Mouse (Mus musculus) liver, embryonic 13.5 days (tissue): Measurements from ENCODE around the gene Ostf1. TPM values are rescaled to one million over a fixed set of nuclear protein-coding genes. Genes with fewer than 3 reads are reported as not detected.
"Not testable (repeated sequence)": the region's sequence is repeated elsewhere in the genome, so short reads cannot be mapped to it uniquely, and the experiment has no call there.

Experiments
- ATAC-seq: fragments of 200-750 bp; cut with Nextera tagmentation; 2 replicates; pipeline ENCODE4 v1.8.0; 2017; ENCODE audit warnings: low read depth, mild to moderate bottlenecking, moderate number of reproducible peaks, moderate library complexity
- DNase-seq: peaks from one replicate; pipeline ENCODE4 v3.0.0; 2022
- H3K27ac ChIP-seq: fragments of 300-500 bp; sonication (generic); 2 replicates; pipeline ENCODE4 v1.5.1; 2015; ENCODE audit warnings: moderate library complexity, mild to moderate bottlenecking, inconsistent platforms
- H3K27me3 ChIP-seq: fragments of 300-500 bp; sonication (generic); 2 replicates; pipeline ENCODE4 v1.6.1; 2015; ENCODE audit warnings: mild to moderate bottlenecking, inconsistent platforms
- H3K36me3 ChIP-seq: fragments of 300-500 bp; sonication (generic); 2 replicates; pipeline ENCODE4 v1.6.1; 2015; ENCODE audit warnings: mild to moderate bottlenecking, inconsistent platforms
- H3K4me1 ChIP-seq: fragments of 300-500 bp; sonication (generic); replicated peaks from 2 replicates; pipeline ENCODE4 v1.6.1; 2015; ENCODE audit warnings: inconsistent platforms
- H3K4me2 ChIP-seq: fragments of 300-500 bp; sonication (generic); 2 replicates; pipeline ENCODE4 v1.6.1; 2015; ENCODE audit warnings: inconsistent platforms, mild to moderate bottlenecking, moderate library complexity
- H3K4me3 ChIP-seq: fragments of 300-500 bp; sonication (generic); replicated peaks from 2 replicates; pipeline ENCODE4 v1.5.1; 2015; ENCODE audit warnings: mild to moderate bottlenecking, inconsistent platforms
- H3K9ac ChIP-seq: fragments of 300-500 bp; sonication (generic); 2 replicates; pipeline ENCODE4 v1.6.1; 2015; ENCODE audit warnings: mild to moderate bottlenecking, inconsistent platforms
- H3K9me3 ChIP-seq: fragments of 300-500 bp; sonication (generic); replicated peaks from 2 replicates; pipeline ENCODE4 v1.6.1; 2016; ENCODE audit warnings: inconsistent platforms
- WGBS: fragments of 180-500 bp; shearing (Covaris S2); methylation state at CpG from one replicate; pipeline ENCODE4 v1.1.7; 2015; ENCODE audit not compliant: insufficient replicate concordance; 5-methylcytosine and 5-hydroxymethylcytosine counted together
- polyA plus RNA-seq: library from polyadenylated mRNA; unstranded; fragments of >200 nt; fragmentation: Nextera tagmentation; extraction: Ambion mirVana; gene quantifications from 2 replicates; pipeline ENCODE4 v1.2.1, GENCODE M21; 2015

Gene Ostf1
- polyA plus RNA-seq, 1 experiment from 2014 or later: 63.7 TPM

DNA sequence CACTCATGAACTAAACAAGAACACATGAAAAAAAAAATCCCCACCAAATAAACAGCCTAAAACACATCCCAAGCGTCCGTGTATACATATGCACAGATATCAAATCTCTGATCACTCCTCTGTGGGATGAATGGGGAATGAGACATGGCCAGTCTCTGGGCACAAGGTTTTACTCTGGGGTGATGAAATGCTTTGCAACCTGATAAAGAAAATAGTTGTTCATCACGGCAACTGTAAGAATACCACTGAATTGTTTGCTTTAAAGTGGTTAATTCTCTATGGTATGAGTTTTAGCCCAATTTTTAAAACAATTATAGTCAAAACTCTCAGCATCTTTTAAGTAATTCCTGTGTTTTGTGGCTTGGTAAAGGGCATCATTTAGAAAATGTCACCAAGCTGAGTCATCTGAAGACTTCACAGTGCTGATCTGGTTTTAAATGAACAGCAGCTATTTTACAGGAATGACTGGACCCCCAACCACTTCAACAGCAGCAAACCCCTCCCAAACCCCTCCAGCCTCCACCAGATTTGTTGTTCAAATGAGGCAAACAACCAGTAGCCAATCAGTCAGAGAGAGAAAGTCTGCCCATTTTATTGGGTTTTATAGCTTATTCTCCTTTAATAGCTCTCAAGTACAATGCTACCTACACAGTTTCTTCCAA lies 33.2 kb downstream of the Ostf1 start:
- DNase-seq: no peak
- Histone ChIP-seq H3K27ac (no peak overlapping the region), H3K9ac (no peak overlapping the region), H3K9me3 (no peaks in the 10 kb centered on the region), H3K4me3 (no peak overlapping the region), H3K4me2 (no peak overlapping the region), H3K4me1 (0 out of 2 replicates have a peak, but pooled peaks cover 9% of the 10 kb centered on the region), H3K27me3 (no peaks in the 10 kb centered on the region), H3K36me3 (peaks cover 10% of the 10 kb centered on the region; the same call in 1 of the 2 replicates)
- WGBS: 72% methylated on average over 3 of the region's 3 CpGs
- ATAC-seq: no peak

DNA sequence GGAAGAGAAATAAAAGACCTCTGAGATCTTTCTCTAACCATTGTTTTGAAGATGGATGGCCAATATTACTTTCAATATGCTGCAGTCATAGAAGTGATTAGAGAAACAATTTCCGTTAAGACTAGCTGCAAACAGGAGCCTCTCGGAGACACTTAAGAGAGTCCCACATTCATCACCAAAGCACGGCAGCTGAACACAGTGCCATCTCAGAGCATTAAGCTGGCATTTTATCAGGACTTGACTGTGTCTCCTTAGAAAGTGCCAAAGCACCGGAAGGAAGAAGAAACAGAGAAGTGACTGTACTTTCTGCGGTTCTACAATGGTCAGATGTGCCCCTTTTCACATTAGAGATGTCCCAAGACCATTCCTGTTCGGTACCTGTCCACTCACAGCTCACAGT lies 33.9 kb downstream of the Ostf1 start:
- ATAC-seq (no peak), DNase-seq (no peak)
- no peak overlapping the region for H3K27ac ChIP-seq
- H3K27me3 ChIP-seq: no peaks in the 10 kb centered on the region
- peaks cover 6% of the 10 kb centered on the region; the same call in 1 of the 2 replicates for H3K36me3 ChIP-seq
- H3K4me1 ChIP-seq: 0 out of 2 replicates have a peak, but pooled peaks cover 7% of the 10 kb centered on the region
- WGBS: 71% methylated on average over 6 of the region's 6 CpGs
- no peak overlapping the region for H3K4me2 ChIP-seq
- no peak overlapping the region for H3K4me3 ChIP-seq
- no peaks in the 10 kb centered on the region for H3K9me3 ChIP-seq
- no peak overlapping the region for H3K9ac ChIP-seq

DNA sequence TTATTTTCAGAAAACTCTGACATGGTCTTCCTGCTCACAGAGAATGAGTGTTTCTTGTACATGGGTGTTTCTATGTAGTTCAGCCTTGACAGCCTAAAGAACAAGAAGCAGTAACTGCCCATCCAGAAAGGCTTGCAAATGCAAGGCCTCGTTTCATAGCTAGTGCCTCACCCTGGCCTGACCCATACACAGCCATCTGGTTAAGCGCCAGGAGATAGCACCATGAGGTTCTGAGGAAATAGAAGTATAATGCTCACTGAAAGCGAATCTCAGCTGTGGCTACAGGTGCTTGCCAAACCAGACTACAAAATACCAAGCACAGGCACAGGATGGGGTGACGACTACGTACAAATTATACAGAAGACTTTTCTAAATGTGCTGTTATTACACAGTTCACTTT lies 34.7 kb downstream of the Ostf1 start:
- Histone ChIP-seq H3K4me2 (no peak overlapping the region), H3K9ac (no peak overlapping the region), H3K4me3 (no peak overlapping the region), H3K4me1 (0 out of 2 replicates have a peak, but pooled peaks cover 7% of the 10 kb centered on the region), H3K27ac (no peak overlapping the region), H3K36me3 (peaks cover 3% of the 10 kb centered on the region; the same call in 1 of the 2 replicates), H3K27me3 (no peaks in the 10 kb centered on the region), H3K9me3 (no peaks in the 10 kb centered on the region)
- 80% methylated on average over 5 of the region's 5 CpGs for WGBS
- ATAC-seq (no peak), DNase-seq (no peak)

DNA sequence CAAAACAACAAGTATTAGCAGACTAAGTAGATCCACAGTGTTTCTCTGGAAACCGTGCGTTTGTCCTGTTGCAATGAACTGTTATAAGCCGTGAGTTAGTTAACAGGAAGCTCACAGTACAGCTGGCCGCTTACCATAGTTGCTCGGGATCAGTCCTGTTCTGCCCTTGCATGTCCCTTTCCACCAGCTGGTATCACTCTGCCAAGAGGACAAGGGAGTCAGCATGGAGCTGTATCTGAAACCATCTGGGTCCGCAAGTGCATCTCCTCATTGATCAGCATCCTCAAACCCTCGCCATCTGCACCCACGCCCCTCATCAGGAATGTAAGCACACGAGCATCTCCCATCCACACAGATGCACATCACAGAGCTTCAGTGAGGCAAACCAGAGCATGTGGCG lies 37.9 kb downstream of the Ostf1 start:
- no peak for ATAC-seq
- no peak overlapping the region for H3K4me3 ChIP-seq
- 73% methylated on average over 10 of the region's 10 CpGs for WGBS

DNA sequence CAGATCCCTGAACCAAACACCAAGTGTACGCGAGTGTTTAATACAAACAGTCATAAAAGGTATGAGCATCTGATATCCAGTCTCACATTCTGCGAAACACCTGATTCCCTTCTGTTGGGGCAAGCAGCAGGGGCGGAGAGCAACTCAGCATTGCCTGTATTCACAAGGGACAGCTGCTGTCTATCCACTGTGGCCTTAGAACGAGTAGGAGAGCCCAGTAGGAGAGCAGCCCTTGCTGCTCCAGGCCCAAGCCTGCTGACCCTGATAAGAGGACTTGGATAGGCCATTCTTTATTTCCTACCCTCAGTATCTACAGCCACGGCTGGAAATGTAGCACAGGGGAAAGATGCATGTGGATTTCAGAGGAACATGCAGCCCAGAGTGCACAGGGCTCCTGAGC lies 38.7 kb downstream of the Ostf1 start:
- no peak for ATAC-seq
- H3K4me2 ChIP-seq: no peak overlapping the region
- H3K27ac ChIP-seq: no peak overlapping the region
- WGBS: 69% methylated on average over 6 of the region's 6 CpGs
- H3K9ac ChIP-seq: no peak overlapping the region
- H3K4me3 ChIP-seq: no peak overlapping the region
- H3K9me3 ChIP-seq: no peaks in the 10 kb centered on the region
- no peak for DNase-seq
- H3K27me3 ChIP-seq: no peaks in the 10 kb centered on the region
- H3K4me1 ChIP-seq: 0 out of 2 replicates have a peak, but pooled peaks cover 4% of the 10 kb centered on the region
- peaks cover 13% of the 10 kb centered on the region; the same call in 1 of the 2 replicates for H3K36me3 ChIP-seq

More for the DNA sequence above, 37.9 kb downstream of the Ostf1 start:
- no peaks in the 10 kb centered on the region for H3K27me3 ChIP-seq
- H3K4me2 ChIP-seq: no peak overlapping the region
- DNase-seq: no peak
- H3K9ac ChIP-seq: no peak overlapping the region
- 0 out of 2 replicates have a peak, but pooled peaks cover 4% of the 10 kb centered on the region for H3K4me1 ChIP-seq
- H3K27ac ChIP-seq: no peak overlapping the region
- H3K36me3 ChIP-seq: peaks cover 11% of the 10 kb centered on the region; the same call in 1 of the 2 replicates
- no peaks in the 10 kb centered on the region for H3K9me3 ChIP-seq

DNA sequence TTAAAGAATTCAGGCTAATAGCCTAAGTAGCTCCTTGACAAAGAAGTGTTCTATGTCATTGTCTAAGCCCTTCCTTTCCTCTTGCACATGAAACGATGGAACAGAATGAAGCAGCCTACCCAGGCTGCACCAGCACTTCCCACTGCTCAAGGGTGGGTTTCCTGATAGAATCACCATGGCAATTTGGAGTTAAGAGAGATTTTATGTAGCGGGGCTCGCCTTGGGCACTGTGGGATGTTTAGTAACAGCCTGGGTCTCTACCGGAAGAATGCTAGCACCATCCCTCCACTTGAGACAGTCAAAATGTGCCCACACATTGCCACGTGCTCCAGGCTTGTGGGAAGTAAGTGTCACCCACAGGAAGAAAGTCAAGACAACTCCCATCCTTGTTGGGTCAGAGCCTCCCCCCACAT lies 40.7 kb downstream of the Ostf1 start:
- Histone ChIP-seq H3K27me3 (no peaks in the 10 kb centered on the region), H3K4me1 (0 out of 2 replicates have a peak, but pooled peaks cover 4% of the 10 kb centered on the region), H3K4me2 (no peak overlapping the region), H3K27ac (no peak overlapping the region), H3K4me3 (no peak overlapping the region), H3K9me3 (no peaks in the 10 kb centered on the region), H3K9ac (no peak overlapping the region), H3K36me3 (peaks cover 13% of the 10 kb centered on the region; the same call in 1 of the 2 replicates)
- whole genome bisulfite sequencing: 46% methylated on average over 5 of the region's 5 CpGs
- ATAC-seq (no peak), DNase-seq (no peak)

DNA sequence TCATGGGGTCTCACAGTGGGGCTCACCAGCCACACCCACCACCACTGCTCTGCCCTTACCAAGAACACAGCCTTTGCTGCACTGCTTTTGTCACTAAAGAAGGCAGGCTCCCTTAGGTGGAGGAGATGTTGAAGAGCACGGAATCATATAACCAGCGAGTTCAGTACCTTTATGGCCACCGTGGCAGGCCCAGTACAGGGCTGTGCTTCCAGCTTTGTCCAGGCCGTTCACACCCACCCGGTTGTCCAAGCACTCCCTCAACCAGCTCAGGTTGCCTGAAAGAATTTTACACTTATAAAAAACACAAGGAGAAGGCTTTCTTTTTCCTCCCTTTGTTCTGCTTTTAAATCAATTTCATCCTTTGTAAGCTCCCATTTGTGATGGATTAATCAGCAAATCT lies 41.4 kb downstream of the Ostf1 start:
- Histone ChIP-seq H3K27ac (no peak overlapping the region), H3K9ac (no peak overlapping the region), H3K4me3 (no peak overlapping the region), H3K4me1 (0 out of 2 replicates have a peak, but pooled peaks cover 2% of the 10 kb centered on the region), H3K36me3 (peaks cover 13% of the 10 kb centered on the region), H3K27me3 (no peaks in the 10 kb centered on the region), H3K9me3 (no peaks in the 10 kb centered on the region), H3K4me2 (no peak overlapping the region)
- no peak for DNase-seq
- 86% methylated on average over 5 of the region's 5 CpGs for WGBS
- no peak for ATAC-seq

DNA sequence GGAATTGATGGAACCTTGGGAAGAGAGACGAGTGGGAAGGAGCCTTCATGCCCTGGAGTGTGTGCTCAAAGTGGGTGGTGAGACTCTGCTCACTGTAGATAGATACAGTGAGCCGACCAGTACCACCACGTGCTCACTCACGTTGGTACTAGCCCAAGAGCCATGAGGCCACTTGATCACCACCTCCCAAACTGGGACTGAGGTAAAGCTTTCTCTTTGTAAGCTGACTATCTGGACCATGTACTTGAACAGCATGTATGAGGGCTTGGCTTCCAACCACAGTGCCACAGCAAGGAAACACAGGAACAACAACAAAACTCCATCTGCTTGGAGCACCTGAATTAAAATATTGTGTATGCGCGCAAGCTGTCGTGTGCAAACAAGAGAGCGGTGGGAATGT lies 42.3 kb downstream of the Ostf1 start:
- no peak overlapping the region for H3K9ac ChIP-seq
- no peak for ATAC-seq
- no peak overlapping the region for H3K27ac ChIP-seq
- DNase-seq: no peak
- no peaks in the 10 kb centered on the region for H3K4me1 ChIP-seq
- H3K36me3 ChIP-seq: peaks cover 19% of the 10 kb centered on the region
- H3K4me3 ChIP-seq: no peak overlapping the region
- no peaks in the 10 kb centered on the region for H3K27me3 ChIP-seq
- WGBS: 79% methylated on average over 8 of the region's 8 CpGs
- H3K4me2 ChIP-seq: no peak overlapping the region
- no peaks in the 10 kb centered on the region for H3K9me3 ChIP-seq

DNA sequence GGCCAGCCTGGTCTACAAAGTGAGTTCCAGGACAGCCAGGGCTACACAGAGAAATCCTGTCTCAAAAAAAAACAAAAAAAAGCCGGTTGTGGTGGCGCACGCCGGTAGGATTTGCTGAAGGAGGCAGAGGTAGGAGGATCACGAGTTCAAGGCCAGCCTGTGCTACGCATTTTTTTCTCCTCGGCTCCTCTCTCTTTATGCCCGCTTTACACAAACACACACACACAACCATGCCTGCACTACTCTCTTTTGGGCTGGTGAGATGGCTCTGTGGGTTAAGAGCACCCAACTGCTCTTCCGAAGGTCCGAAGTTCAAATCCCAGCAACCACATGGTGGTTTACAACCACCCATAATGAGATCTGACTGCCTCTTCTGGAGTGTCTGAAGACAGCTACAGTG lies 42.8 kb downstream of the Ostf1 start:
- not testable (repeated sequence) for H3K4me1 ChIP-seq, ATAC-seq, H3K27ac ChIP-seq, H3K4me2 ChIP-seq, H3K4me3 ChIP-seq, H3K27me3 ChIP-seq, H3K9me3 ChIP-seq, DNase-seq, H3K9ac ChIP-seq
- WGBS: 85% methylated on average over 10 of the region's 10 CpGs
- H3K36me3 ChIP-seq: peaks cover 19% of the 10 kb centered on the region

DNA sequence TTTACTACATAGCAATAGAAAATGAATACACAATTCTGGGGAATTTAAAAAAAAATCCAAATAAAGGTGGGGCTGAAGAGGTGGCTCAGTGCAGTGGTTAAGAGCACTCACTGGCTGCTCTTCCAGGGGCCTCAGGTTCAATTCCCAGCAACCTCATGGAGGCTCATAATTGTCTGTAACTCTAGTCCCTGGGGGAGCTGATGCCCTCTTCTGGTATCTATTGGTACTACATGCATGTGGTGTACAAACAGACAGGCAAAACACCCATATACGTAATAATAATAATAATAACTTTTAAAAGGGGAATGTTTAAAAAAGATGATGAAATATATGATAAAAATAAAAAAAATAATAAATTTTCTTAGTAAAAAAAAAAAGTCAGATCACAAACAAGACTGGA lies 43.4 kb downstream of the Ostf1 start:
- no peak overlapping the region for H3K4me3 ChIP-seq
- H3K4me2 ChIP-seq: no peak overlapping the region
- DNase-seq (no peak), ATAC-seq (no peak)
- 93% methylated on average over 1 of the region's 1 CpGs for WGBS
- peaks cover 23% of the 10 kb centered on the region for H3K36me3 ChIP-seq
- no peak overlapping the region for H3K9ac ChIP-seq
- no peaks in the 10 kb centered on the region for H3K4me1 ChIP-seq
- no peak overlapping the region for H3K27ac ChIP-seq
- H3K9me3 ChIP-seq: no peaks in the 10 kb centered on the region
- H3K27me3 ChIP-seq: no peaks in the 10 kb centered on the region

DNA sequence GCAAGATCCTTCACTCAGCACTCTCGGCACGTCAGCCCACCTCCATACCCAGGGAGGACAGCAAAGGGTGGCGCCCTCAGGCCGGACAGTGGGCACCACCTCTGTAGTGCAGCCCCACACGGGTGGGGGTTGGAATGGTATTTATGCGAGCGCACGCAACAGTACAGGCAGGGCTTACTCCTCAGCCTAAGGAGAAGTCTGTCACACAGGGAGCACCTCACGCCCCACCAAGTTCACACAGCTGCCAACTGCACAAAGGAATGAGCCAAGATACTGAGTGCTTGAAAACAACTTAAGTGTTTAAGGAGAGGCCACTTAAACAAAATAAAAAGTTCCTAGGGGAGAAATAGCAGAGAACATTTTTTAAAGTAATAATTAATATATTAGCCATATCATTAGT lies 44.5 kb downstream of the Ostf1 start:
- Histone ChIP-seq H3K9ac (no peak overlapping the region), H3K27me3 (no peaks in the 10 kb centered on the region), H3K36me3 (peaks cover 23% of the 10 kb centered on the region), H3K27ac (no peak overlapping the region), H3K4me1 (no peaks in the 10 kb centered on the region), H3K9me3 (no peaks in the 10 kb centered on the region), H3K4me3 (no peak overlapping the region), H3K4me2 (no peak overlapping the region)
- ATAC-seq: no peak
- WGBS: 88% methylated on average over 9 of the region's 9 CpGs
- no peak for DNase-seq

DNA sequence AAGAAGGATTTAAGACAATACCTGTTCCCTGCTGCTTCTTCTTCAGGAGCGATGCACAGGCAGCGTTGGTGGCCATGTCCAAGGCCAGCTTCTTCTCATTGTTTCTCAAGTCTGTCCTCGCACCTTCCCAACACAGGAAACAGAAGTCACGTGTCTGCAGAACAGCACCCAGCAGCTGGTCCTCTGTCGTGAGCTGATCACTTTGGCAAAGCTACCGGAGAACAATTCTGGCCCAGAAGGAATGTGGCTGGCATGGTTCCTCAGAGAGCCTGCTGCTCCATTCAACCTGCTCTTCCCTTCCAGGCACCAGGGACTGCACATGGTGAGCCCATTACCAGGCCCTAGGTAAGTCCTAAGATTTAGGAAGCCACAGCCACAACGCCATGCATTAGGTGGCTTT lies 47.0 kb downstream of the Ostf1 start:
- Histone ChIP-seq H3K4me2 (no peak overlapping the region), H3K27me3 (no peaks in the 10 kb centered on the region), H3K27ac (no peak overlapping the region), H3K4me1 (no peaks in the 10 kb centered on the region), H3K9ac (no peak overlapping the region), H3K36me3 (peaks cover 21% of the 10 kb centered on the region), H3K9me3 (no peaks in the 10 kb centered on the region), H3K4me3 (no peak overlapping the region)
- no peak for DNase-seq
- 84% methylated on average over 7 of the region's 7 CpGs for WGBS
- no peak for ATAC-seq
